Mouse (Mus musculus) liver, embryonic 13.5 days (tissue): ENCODE measurements around the gene Dclk3. TPM values are rescaled to one million over a fixed set of nuclear protein-coding genes. Genes with fewer than 3 reads are reported as not detected.

Experiments
- ATAC-seq: fragments of 200-750 bp; cut with Nextera tagmentation; 2 replicates; pipeline ENCODE4 v1.8.0; 2017; ENCODE audit warnings: low read depth, mild to moderate bottlenecking, moderate number of reproducible peaks, moderate library complexity
- DNase-seq: peaks from one replicate; pipeline ENCODE4 v3.0.0; 2022
- H3K27ac ChIP-seq: fragments of 300-500 bp; sonication (generic); 2 replicates; pipeline ENCODE4 v1.5.1; 2015; ENCODE audit warnings: moderate library complexity, mild to moderate bottlenecking, inconsistent platforms
- H3K27me3 ChIP-seq: fragments of 300-500 bp; sonication (generic); 2 replicates; pipeline ENCODE4 v1.6.1; 2015; ENCODE audit warnings: mild to moderate bottlenecking, inconsistent platforms
- H3K36me3 ChIP-seq: fragments of 300-500 bp; sonication (generic); 2 replicates; pipeline ENCODE4 v1.6.1; 2015; ENCODE audit warnings: mild to moderate bottlenecking, inconsistent platforms
- H3K4me1 ChIP-seq: fragments of 300-500 bp; sonication (generic); replicated peaks from 2 replicates; pipeline ENCODE4 v1.6.1; 2015; ENCODE audit warnings: inconsistent platforms
- H3K4me2 ChIP-seq: fragments of 300-500 bp; sonication (generic); 2 replicates; pipeline ENCODE4 v1.6.1; 2015; ENCODE audit warnings: inconsistent platforms, mild to moderate bottlenecking, moderate library complexity
- H3K4me3 ChIP-seq: fragments of 300-500 bp; sonication (generic); replicated peaks from 2 replicates; pipeline ENCODE4 v1.5.1; 2015; ENCODE audit warnings: mild to moderate bottlenecking, inconsistent platforms
- H3K9ac ChIP-seq: fragments of 300-500 bp; sonication (generic); 2 replicates; pipeline ENCODE4 v1.6.1; 2015; ENCODE audit warnings: mild to moderate bottlenecking, inconsistent platforms
- H3K9me3 ChIP-seq: fragments of 300-500 bp; sonication (generic); replicated peaks from 2 replicates; pipeline ENCODE4 v1.6.1; 2016; ENCODE audit warnings: inconsistent platforms
- WGBS: fragments of 180-500 bp; shearing (Covaris S2); methylation state at CpG from one replicate; pipeline ENCODE4 v1.1.7; 2015; ENCODE audit not compliant: insufficient replicate concordance; 5-methylcytosine and 5-hydroxymethylcytosine counted together
- polyA plus RNA-seq: library from polyadenylated mRNA; unstranded; fragments of >200 nt; fragmentation: Nextera tagmentation; extraction: Ambion mirVana; gene quantifications from 2 replicates; pipeline ENCODE4 v1.2.1, GENCODE M21; 2015

Dclk3 gene
- polyA plus RNA-seq, 1 experiment from 2014 or later = not detected

DNA sequence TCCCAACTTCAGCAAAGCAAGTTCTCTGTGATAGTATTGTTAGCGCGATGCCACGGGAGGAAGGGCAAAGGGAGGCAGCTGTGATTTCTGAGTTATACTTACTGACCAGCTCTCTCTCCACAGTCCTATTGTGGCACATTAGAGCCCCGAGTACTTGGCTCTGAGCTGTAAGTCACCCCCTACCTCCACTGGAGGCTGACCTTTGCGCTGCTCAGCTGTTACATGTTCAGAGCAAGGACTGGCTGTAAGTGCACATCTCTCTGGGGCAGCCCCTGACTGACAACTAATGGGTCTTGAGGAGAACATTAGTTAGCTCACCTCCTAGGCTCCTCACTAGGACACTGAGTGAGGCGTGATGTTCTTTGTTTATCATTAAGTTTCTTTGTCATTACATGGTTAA, 1.6 kb downstream of the Dclk3 start:
- Histone ChIP-seq H3K36me3 (no peaks in the 10 kb centered on the region), H3K9ac (no peak overlapping the region), H3K9me3 (no peaks in the 10 kb centered on the region), H3K4me2 (no peak overlapping the region), H3K4me3 (no peak overlapping the region), H3K27me3 (peaks cover 34% of the 10 kb centered on the region), H3K4me1 (peaks cover 4% of the 10 kb centered on the region), H3K27ac (no peak overlapping the region)
- no peak for DNase-seq
- ATAC-seq = no peak
- WGBS = 66% methylated on average over 6 of the region's 6 CpGs

DNA sequence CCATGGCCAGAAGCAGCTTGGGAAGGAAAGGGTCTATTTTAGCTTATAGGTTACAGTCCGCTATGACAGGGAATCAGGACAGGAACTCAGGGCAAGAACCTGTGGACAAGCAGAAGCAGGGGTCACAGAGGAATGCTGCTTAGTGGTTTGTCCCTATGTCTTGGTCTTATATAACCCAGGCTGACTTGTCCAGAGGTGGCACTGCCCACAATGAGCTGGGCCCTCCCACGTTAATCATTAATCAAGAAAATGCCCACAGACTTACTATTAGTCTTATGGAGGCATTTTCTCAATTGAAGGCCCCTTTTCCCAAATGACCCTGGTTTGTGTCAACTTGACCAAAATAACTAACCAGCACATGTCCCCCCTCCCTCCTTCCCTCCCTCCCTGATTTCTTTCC, 2.3 kb downstream of the Dclk3 start:
- Histone ChIP-seq H3K4me1 (peaks cover 4% of the 10 kb centered on the region), H3K27me3 (peaks cover 34% of the 10 kb centered on the region), H3K4me3 (no peak overlapping the region), H3K27ac (no peak overlapping the region), H3K9me3 (no peaks in the 10 kb centered on the region), H3K36me3 (no peaks in the 10 kb centered on the region), H3K4me2 (no peak overlapping the region), H3K9ac (no peak overlapping the region)
- DNase-seq (no peak), ATAC-seq (no peak)
- WGBS = 59% methylated on average over 2 of the region's 2 CpGs

- Histone ChIP-seq H3K27ac (no peak overlapping the region), H3K4me1 (no peaks in the 10 kb centered on the region), H3K9ac (no peak overlapping the region), H3K27me3 (no peaks in the 10 kb centered on the region), H3K4me2 (no peak overlapping the region), H3K4me3 (no peak overlapping the region), H3K9me3 (no peaks in the 10 kb centered on the region), H3K36me3 (no peaks in the 10 kb centered on the region)
- 64% methylated on average over 2 of the region's 2 CpGs for WGBS
- ATAC-seq (no peak), DNase-seq (no peak)
Observed at GRCm38 (mm10) chr9:111446204-111446603, 7.3 kb downstream of the Dclk3 start.

DNA sequence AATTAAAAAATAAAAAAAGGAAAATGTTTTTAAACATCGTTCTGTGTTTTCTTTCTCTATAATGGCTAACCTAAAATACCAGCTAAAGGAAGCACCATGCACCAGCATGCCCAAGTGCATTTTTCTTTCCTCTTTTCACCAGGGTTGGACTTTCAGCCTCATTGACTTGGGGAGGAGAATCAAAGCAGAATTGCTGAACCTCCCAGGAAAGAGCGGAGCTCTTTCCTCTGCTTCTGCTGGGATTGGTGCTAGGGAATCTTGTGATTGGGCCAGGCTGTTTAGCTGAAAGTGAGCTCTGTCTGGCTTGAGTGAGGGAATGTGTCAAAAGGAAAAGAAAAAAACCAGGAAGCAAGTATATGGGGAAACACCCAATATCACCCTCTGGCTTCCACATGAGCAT, 10.1 kb downstream of the Dclk3 start:
- WGBS = 67% methylated on average over 2 of the region's 2 CpGs

DNA sequence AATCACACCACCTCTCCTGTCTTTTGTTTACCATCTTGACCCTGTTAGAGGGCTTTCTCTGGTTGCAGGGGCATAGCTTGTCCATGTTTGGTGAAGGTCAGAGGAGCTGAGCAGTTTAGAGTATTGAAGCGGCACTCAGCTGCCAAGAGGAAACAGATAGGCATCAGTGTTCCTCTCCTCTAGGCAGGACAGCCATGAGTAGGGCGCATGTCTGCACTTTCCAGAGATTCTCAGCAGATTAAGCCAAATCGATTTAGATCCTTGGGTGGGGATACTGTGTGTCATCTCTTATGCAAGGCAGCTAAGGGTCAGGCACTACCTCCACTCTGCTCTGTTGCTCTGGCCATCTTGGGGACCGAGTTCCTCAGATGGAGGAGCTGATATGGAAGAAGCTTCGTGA, 11.0 kb downstream of the Dclk3 start:
- no peak for DNase-seq
- no peaks in the 10 kb centered on the region for H3K9me3 ChIP-seq
- WGBS = 29% methylated on average over 5 of the region's 5 CpGs

More for the DNA sequence above, 10.1 kb downstream of the Dclk3 start:
- no peak for ATAC-seq
- no peaks in the 10 kb centered on the region for H3K36me3 ChIP-seq
- DNase-seq = no peak
- no peak overlapping the region for H3K4me3 ChIP-seq
- no peaks in the 10 kb centered on the region for H3K27me3 ChIP-seq
- no peaks in the 10 kb centered on the region for H3K9me3 ChIP-seq
- no peak overlapping the region for H3K27ac ChIP-seq
- no peak overlapping the region for H3K4me2 ChIP-seq
- no peaks in the 10 kb centered on the region for H3K4me1 ChIP-seq
- H3K9ac ChIP-seq = no peak overlapping the region

GRCm38 (mm10) chr9:111450853-111451404, 12.0 kb downstream of the Dclk3 start:
- WGBS = 66% methylated on average over 12 of the region's 12 CpGs
- H3K36me3 ChIP-seq = no peaks in the 10 kb centered on the region
- H3K4me1 ChIP-seq = no peaks in the 10 kb centered on the region
- ATAC-seq (no peak), DNase-seq (no peak)
- no peaks in the 10 kb centered on the region for H3K9me3 ChIP-seq
- no peak overlapping the region for H3K27ac ChIP-seq
- H3K27me3 ChIP-seq = no peaks in the 10 kb centered on the region
- H3K9ac ChIP-seq = no peak overlapping the region
- no peak overlapping the region for H3K4me3 ChIP-seq
- no peak overlapping the region for H3K4me2 ChIP-seq

More for the DNA sequence above, 11.0 kb downstream of the Dclk3 start:
- no peak overlapping the region for H3K27ac ChIP-seq
- H3K4me1 ChIP-seq = no peaks in the 10 kb centered on the region
- no peak overlapping the region for H3K4me2 ChIP-seq
- no peak overlapping the region for H3K9ac ChIP-seq
- H3K4me3 ChIP-seq = no peak overlapping the region
- no peaks in the 10 kb centered on the region for H3K36me3 ChIP-seq
- no peaks in the 10 kb centered on the region for H3K27me3 ChIP-seq
- ATAC-seq = no peak

GRCm38 (mm10) chr9:111453895-111454294, 15.0 kb downstream of the Dclk3 start:
- no peak overlapping the region for H3K9ac ChIP-seq
- no peak for DNase-seq
- no peaks in the 10 kb centered on the region for H3K27me3 ChIP-seq
- no peak overlapping the region for H3K4me3 ChIP-seq
- no peak overlapping the region for H3K4me2 ChIP-seq
- no peaks in the 10 kb centered on the region for H3K36me3 ChIP-seq
- ATAC-seq = no peak
- no peaks in the 10 kb centered on the region for H3K4me1 ChIP-seq
- no peaks in the 10 kb centered on the region for H3K9me3 ChIP-seq
- H3K27ac ChIP-seq = no peak overlapping the region
- 26% methylated on average over 3 of the region's 3 CpGs for WGBS

GRCm38 (mm10) chr9:111457176-111457935, 18.5 kb downstream of the Dclk3 start:
- no peak overlapping the region for H3K9ac ChIP-seq
- WGBS = 55% methylated on average over 10 of the region's 10 CpGs
- ATAC-seq = no peak
- no peaks in the 10 kb centered on the region for H3K27me3 ChIP-seq
- no peaks in the 10 kb centered on the region for H3K36me3 ChIP-seq
- no peak overlapping the region for H3K4me3 ChIP-seq
- no peak overlapping the region for H3K4me2 ChIP-seq
- H3K27ac ChIP-seq = no peak overlapping the region
- H3K9me3 ChIP-seq = no peaks in the 10 kb centered on the region
- DNase-seq = no peak
- peaks cover 7% of the 10 kb centered on the region; the same call in 1 of the 2 replicates for H3K4me1 ChIP-seq

- DNase-seq (no peak), ATAC-seq (no peak)
- 69% methylated on average over 4 of the region's 4 CpGs for WGBS
Observed at GRCm38 (mm10) chr9:111457936-111458310, 19.0 kb downstream of the Dclk3 start.

GRCm38 (mm10) chr9:111459466-111459865, 20.6 kb downstream of the Dclk3 start:
- Histone ChIP-seq H3K36me3 (no peaks in the 10 kb centered on the region), H3K4me2 (no peak overlapping the region), H3K9ac (no peak overlapping the region), H3K9me3 (no peaks in the 10 kb centered on the region), H3K4me1 (peaks cover 7% of the 10 kb centered on the region; the same call in 1 of the 2 replicates), H3K27ac (no peak overlapping the region), H3K27me3 (no peaks in the 10 kb centered on the region), H3K4me3 (no peak overlapping the region)
- DNase-seq (no peak), ATAC-seq (no peak)
- 33% methylated on average over 8 of the region's 8 CpGs for WGBS

More at GRCm38 (mm10) chr9:111457936-111458310, 19.0 kb downstream of the Dclk3 start:
- Histone ChIP-seq H3K4me3 (no peak overlapping the region), H3K4me2 (no peak overlapping the region), H3K36me3 (no peaks in the 10 kb centered on the region), H3K9me3 (no peaks in the 10 kb centered on the region), H3K4me1 (peaks cover 7% of the 10 kb centered on the region; the same call in 1 of the 2 replicates), H3K27me3 (no peaks in the 10 kb centered on the region), H3K9ac (no peak overlapping the region), H3K27ac (no peak overlapping the region)

DNA sequence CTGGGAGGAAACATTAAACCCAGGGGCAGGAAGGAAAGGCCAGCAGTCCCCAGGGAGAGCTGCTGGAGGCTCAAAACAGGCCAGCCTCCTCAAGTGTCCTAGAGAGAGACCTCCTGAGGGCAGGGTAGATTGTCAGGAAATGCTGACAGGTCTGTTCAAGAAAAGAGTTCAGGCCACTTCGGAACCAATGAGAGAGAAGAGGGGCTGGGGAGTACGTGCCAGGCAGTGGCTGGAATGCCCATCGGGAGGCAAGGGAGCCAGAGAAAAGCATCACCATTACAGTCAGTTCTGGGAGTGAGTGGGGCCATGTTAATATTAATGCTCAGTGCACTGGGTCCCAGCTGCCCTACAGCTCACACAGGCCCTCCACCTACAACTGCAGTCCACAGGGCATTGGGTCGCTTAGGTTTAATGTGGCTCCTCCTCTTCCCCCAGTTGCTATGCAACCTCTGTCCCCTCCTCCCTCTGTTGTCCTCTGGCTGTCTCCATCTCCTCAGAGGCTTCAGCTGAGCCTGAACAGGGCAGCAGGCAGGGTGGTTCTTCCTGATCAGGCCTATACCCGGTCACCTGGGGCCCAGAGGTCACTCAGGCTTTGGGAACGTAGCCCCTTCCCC, 21.4 kb downstream of the Dclk3 start:
- ATAC-seq (peak; percentile 63), DNase-seq (no peak)
- no peak overlapping the region for H3K27ac ChIP-seq
- peaks cover 7% of the 10 kb centered on the region; the same call in 1 of the 2 replicates for H3K4me1 ChIP-seq
- no peaks in the 10 kb centered on the region for H3K27me3 ChIP-seq
- no peak overlapping the region for H3K9ac ChIP-seq
- WGBS = 39% methylated on average over 6 of the region's 6 CpGs
- no peak overlapping the region for H3K4me3 ChIP-seq
- H3K4me2 ChIP-seq = no peak overlapping the region
- no peaks in the 10 kb centered on the region for H3K36me3 ChIP-seq
- no peaks in the 10 kb centered on the region for H3K9me3 ChIP-seq
